Mouse (Mus musculus) myocyte (in vitro differentiated cells): Measurements from ENCODE around the gene 1700012B07Rik. TPM values are rescaled to one million over a fixed set of nuclear protein-coding genes. Genes with fewer than 3 reads are reported as not detected.
A peak's percentile ranks its signal among the peaks of the same experiment; 100 is the strongest.

Experiments
- H3K27me3 ChIP-seq: one replicate; pipeline ENCODE4 v1.6.1; 2011; ENCODE audit not compliant: control insufficient read depth, insufficient read depth, insufficient read length
- H3K36me3 ChIP-seq: one replicate; pipeline ENCODE4 v1.6.1; 2011; ENCODE audit not compliant: control insufficient read depth, insufficient read depth
- H3K4me2 ChIP-seq: one replicate; pipeline ENCODE4 v1.6.1; 2011; ENCODE audit warnings: low read depth, control low read depth
- H3K4me3 ChIP-seq: one replicate; pipeline ENCODE4 v1.5.1; 2011; ENCODE audit warnings: mild to moderate bottlenecking, control low read depth, moderate library complexity
- H3K79me2 ChIP-seq: one replicate; pipeline ENCODE4 v1.6.1; 2011; ENCODE audit not compliant: control insufficient read depth, insufficient read depth
- H3ac ChIP-seq: one replicate; pipeline ENCODE4 v1.6.1; 2011; ENCODE audit not compliant: control insufficient read depth, insufficient read length
- CEBPB ChIP-seq: IDR thresholded peaks from 2 replicates; pipeline ENCODE4 v1.6.1; 2011; ENCODE audit warnings: mild to moderate bottlenecking, moderate library complexity; ENCODE audit not compliant: poor library complexity, insufficient read depth, severe bottlenecking
- E2F4 ChIP-seq: IDR thresholded peaks from one replicate; pipeline ENCODE4 v1.6.1; 2011; ENCODE audit warnings: mild to moderate bottlenecking, control low read depth, moderate library complexity; ENCODE audit not compliant: insufficient read depth
- MAX ChIP-seq: IDR thresholded peaks from one replicate; pipeline ENCODE4 v1.6.1; 2011; ENCODE audit warnings: low read depth, mild to moderate bottlenecking, control low read depth
- MYOD1 ChIP-seq, 3 experiments: IDR thresholded peaks; one replicate each; pipeline ENCODE4 v1.6.1; 2011; ENCODE audit warnings: control low read depth in 2 of 3, low read depth in 2 of 3, mild to moderate bottlenecking in 2 of 3, moderate library complexity in 1 of 3; ENCODE audit not compliant: insufficient read length in 2 of 3, control insufficient read depth in 1 of 3
- MYOG ChIP-seq, 3 experiments: IDR thresholded peaks; one replicate each; pipeline ENCODE4 v1.6.1; 2011; ENCODE audit warnings: control low read depth in 2 of 3, low read depth in 2 of 3, mild to moderate bottlenecking in 2 of 3; ENCODE audit not compliant: insufficient read length in 2 of 3, control insufficient read depth in 1 of 3, insufficient read depth in 1 of 3
- POLR2A ChIP-seq: IDR thresholded peaks from one replicate; pipeline ENCODE4 v1.6.1; 2011; ENCODE audit warnings: low read depth, mild to moderate bottlenecking, control low read depth, moderate library complexity; ENCODE audit not compliant: insufficient read length
- POLR2AphosphoS2 ChIP-seq: IDR thresholded peaks from one replicate; pipeline ENCODE4 v1.6.1; 2011; ENCODE audit warnings: low read depth, control low read depth; ENCODE audit not compliant: insufficient read length
- REST ChIP-seq: IDR thresholded peaks from one replicate; pipeline ENCODE4 v1.6.1; 2011; ENCODE audit warnings: mild to moderate bottlenecking, control low read depth, moderate library complexity; ENCODE audit not compliant: insufficient read depth, insufficient read length
- SRF ChIP-seq: IDR thresholded peaks from one replicate; pipeline ENCODE4 v1.6.1; 2011; ENCODE audit warnings: low read depth; ENCODE audit not compliant: control insufficient read depth, insufficient read length
- TCF12 ChIP-seq: IDR thresholded peaks from one replicate; pipeline ENCODE4 v1.6.1; 2011; ENCODE audit warnings: mild to moderate bottlenecking, control low read depth; ENCODE audit not compliant: poor library complexity, insufficient read depth, severe bottlenecking
- TCF3 ChIP-seq: IDR thresholded peaks from one replicate; pipeline ENCODE4 v1.6.1; 2011; ENCODE audit warnings: low read depth, control low read depth; ENCODE audit not compliant: insufficient read length
- USF1 ChIP-seq: IDR thresholded peaks from one replicate; pipeline ENCODE4 v1.6.1; 2011; ENCODE audit warnings: low read depth, mild to moderate bottlenecking, control low read depth, moderate library complexity
- polyA plus RNA-seq: library from polyadenylated mRNA; unstranded; fragments of >200 nt; fragmentation: generic; extraction: Trizol; gene quantifications from one replicate; pipeline ENCODE4 v1.2.1, GENCODE M21; 2012; ENCODE audit warnings: missing spikeins

The 1700012B07Rik gene
- polyA plus RNA-seq, 1 experiment, result 0.19 TPM

DNA sequence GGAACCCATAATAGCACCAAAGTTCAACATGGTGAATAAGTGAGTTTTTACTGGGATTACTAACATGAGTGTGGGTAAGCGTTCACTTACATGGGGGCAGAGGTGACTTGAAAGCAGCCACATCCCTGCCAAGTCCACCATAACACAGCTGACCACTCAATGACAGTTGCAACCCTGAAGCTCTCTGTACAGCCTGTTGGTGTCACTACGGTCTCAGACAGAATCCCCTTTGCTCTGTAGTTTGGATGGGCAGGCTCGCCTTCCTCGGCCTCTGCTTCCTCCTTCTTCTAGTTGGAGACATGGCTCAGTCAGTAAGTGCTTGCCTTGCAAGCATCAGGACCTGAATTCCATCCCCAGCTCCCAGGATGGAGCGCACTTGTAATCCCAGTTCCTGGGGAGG lies 58.8 kb downstream of the 1700012B07Rik start:
- H3K4me3 ChIP-seq, result no peak overlapping the region
- no peaks in the 10 kb centered on the region for H3K27me3 ChIP-seq
- H3ac ChIP-seq, result no peak overlapping the region
- TF ChIP-seq MYOG (IDR thresholded peaks at IDR 0.05; ENCODE audit: control insufficient read depth in 1 of 3, insufficient read depth in 1 of 3, insufficient read length in 2 of 3, low read depth in 2 of 3), result no peak
- no peak for TF ChIP-seq TCF3
- no peak for TF ChIP-seq POLR2A
- no peak for TF ChIP-seq MAX
- TF ChIP-seq TCF12, result no peak
- no peak for TF ChIP-seq SRF
- TF ChIP-seq USF1, result no peak
- no peak for TF ChIP-seq MYOD1 (IDR thresholded peaks at IDR 0.05; ENCODE audit: control insufficient read depth in 1 of 3, insufficient read length in 2 of 3, low read depth in 2 of 3)
- no peak for TF ChIP-seq CEBPB
- TF ChIP-seq REST, result no peak
- no peak for TF ChIP-seq POLR2AphosphoS2
- TF ChIP-seq E2F4, result no peak
- no peaks in the 10 kb centered on the region for H3K79me2 ChIP-seq
- H3K36me3 ChIP-seq, result no peaks in the 10 kb centered on the region
- no peak overlapping the region for H3K4me2 ChIP-seq

- Histone ChIP-seq H3ac (no peak overlapping the region), H3K4me2 (peak overlapping the region; percentile 41), H3K27me3 (no peaks in the 10 kb centered on the region), H3K79me2 (no peaks in the 10 kb centered on the region), H3K4me3 (no peak overlapping the region), H3K36me3 (no peaks in the 10 kb centered on the region)
- peak in 2 of 3 experiments; percentile 30 to 91 for TF ChIP-seq MYOG (IDR thresholded peaks at IDR 0.05; ENCODE audit: control insufficient read depth in 1 of 3, insufficient read depth in 1 of 3, insufficient read length in 2 of 3, low read depth in 2 of 3)
- TF ChIP-seq SRF, result no peak
- no peak for TF ChIP-seq REST
- TF ChIP-seq USF1, result no peak
- TF ChIP-seq E2F4, result no peak
- no peak for TF ChIP-seq CEBPB
- no peak for TF ChIP-seq POLR2A
- TF ChIP-seq TCF3, result no peak
- peak; percentile 55 to 73 (median 61) for TF ChIP-seq MYOD1 (IDR thresholded peaks at IDR 0.05; ENCODE audit: control insufficient read depth in 1 of 3, insufficient read length in 2 of 3, low read depth in 2 of 3)
- TF ChIP-seq POLR2AphosphoS2, result no peak
- no peak for TF ChIP-seq MAX
- peak; percentile 83 for TF ChIP-seq TCF12
Measured at GRCm38 (mm10) chr11:109760063-109760462, 67.8 kb downstream of the 1700012B07Rik start.

GRCm38 (mm10) chr11:109758616-109759215 lies 69.1 kb downstream of the 1700012B07Rik start:
- Histone ChIP-seq H3K4me3 (no peak overlapping the region), H3K36me3 (no peaks in the 10 kb centered on the region), H3K79me2 (no peaks in the 10 kb centered on the region), H3K27me3 (no peaks in the 10 kb centered on the region), H3K4me2 (no peak overlapping the region), H3ac (no peak overlapping the region)
- TF ChIP-seq MYOG (IDR thresholded peaks at IDR 0.05; ENCODE audit: control insufficient read depth in 1 of 3, insufficient read depth in 1 of 3, insufficient read length in 2 of 3, low read depth in 2 of 3) (no peak), CEBPB (no peak), MYOD1 (IDR thresholded peaks at IDR 0.05; ENCODE audit: control insufficient read depth in 1 of 3, insufficient read length in 2 of 3, low read depth in 2 of 3) (no peak), E2F4 (no peak), POLR2AphosphoS2 (no peak), POLR2A (no peak), MAX (no peak), USF1 (no peak), SRF (no peak), REST (no peak), TCF12 (no peak), TCF3 (no peak)

- no peak overlapping the region for H3K4me2 ChIP-seq
- no peak overlapping the region for H3K4me3 ChIP-seq
- no peaks in the 10 kb centered on the region for H3K79me2 ChIP-seq
- H3K36me3 ChIP-seq, result no peaks in the 10 kb centered on the region
- H3ac ChIP-seq, result no peak overlapping the region
- H3K27me3 ChIP-seq, result no peaks in the 10 kb centered on the region
- TF ChIP-seq SRF, result no peak
- no peak for TF ChIP-seq TCF12
- no peak for TF ChIP-seq POLR2A
- no peak for TF ChIP-seq E2F4
- no peak for TF ChIP-seq POLR2AphosphoS2
- no peak for TF ChIP-seq CEBPB
- TF ChIP-seq MYOG (IDR thresholded peaks at IDR 0.05; ENCODE audit: control insufficient read depth in 1 of 3, insufficient read depth in 1 of 3, insufficient read length in 2 of 3, low read depth in 2 of 3), result no peak
- no peak for TF ChIP-seq USF1
- TF ChIP-seq MYOD1 (IDR thresholded peaks at IDR 0.05; ENCODE audit: control insufficient read depth in 1 of 3, insufficient read length in 2 of 3, low read depth in 2 of 3), result no peak
- no peak for TF ChIP-seq REST
- TF ChIP-seq TCF3, result no peak
- no peak for TF ChIP-seq MAX
Measured at GRCm38 (mm10) chr11:109754105-109754602, 73.7 kb downstream of the 1700012B07Rik start.
